Mouse (Mus musculus): ENCODE measurements around the gene Acly.

Acly gene

GRCm38 (mm10) chr11:100442625-100443024 is 85.2 kb downstream of the Acly start:
- DNase-seq (ENCODE audit: low read depth, low spot score) = no peak

GRCm38 (mm10) chr11:100441797-100442196 is 86.0 kb downstream of the Acly start, which contains the start of the genes Nt5c3b and Klhl10:
Nt5c3b (minus strand) TSS chr11:100441808.
Klhl10 (plus strand) TSS chr11:100441917.
- no peak for DNase-seq (ENCODE audit: low read depth, low spot score)

GRCm38 (mm10) chr11:100440691-100441522 is 86.9 kb downstream of the Acly start:
- DNase-seq (ENCODE audit: low read depth, low spot score) = peak; percentile 83

GRCm38 (mm10) chr11:100437901-100438300 is 89.9 kb downstream of the Acly start:
- DNase-seq (ENCODE audit: low read depth, low spot score) = no peak

GRCm38 (mm10) chr11:100435678-100436246 is 92.0 kb downstream of the Acly start:
- peak; percentile 65 for DNase-seq (ENCODE audit: low read depth, low spot score)

- no peak for DNase-seq (ENCODE audit: low read depth, low spot score)
These were observed 95.8 kb downstream of the Acly start for GRCm38 (mm10) chr11:100432002-100432401.

- DNase-seq (ENCODE audit: low read depth, low spot score) = no peak
These were observed 97.7 kb downstream of the Acly start for GRCm38 (mm10) chr11:100430052-100430451.

GRCm38 (mm10) chr11:100428612-100429199 is 99.1 kb downstream of the Acly start:
- DNase-seq (ENCODE audit: low read depth, low spot score) = no peak

GRCm38 (mm10) chr11:100426820-100427219 is 101.0 kb downstream of the Acly start:
- no peak for DNase-seq (ENCODE audit: low read depth, low spot score)
